Mouse (Mus musculus) central nervous system, embryonic 18 days (tissue): ENCODE results near the gene Adamts13. TPM values are rescaled to one million over a fixed set of nuclear protein-coding genes. Genes with fewer than 3 reads are reported as not detected.

Experiments used
- polyA plus RNA-seq: library from polyadenylated mRNA; depleted of rRNA; stranded (reverse); fragments of >200 nt; gene quantifications from 2 replicates; pipeline ENCODE4 v1.2.3, GENCODE M21; 2012; rRNA removed

Gene Adamts13
- 0.21 and 0.44 TPM in 2 replicates for polyA plus RNA-seq

DNA sequence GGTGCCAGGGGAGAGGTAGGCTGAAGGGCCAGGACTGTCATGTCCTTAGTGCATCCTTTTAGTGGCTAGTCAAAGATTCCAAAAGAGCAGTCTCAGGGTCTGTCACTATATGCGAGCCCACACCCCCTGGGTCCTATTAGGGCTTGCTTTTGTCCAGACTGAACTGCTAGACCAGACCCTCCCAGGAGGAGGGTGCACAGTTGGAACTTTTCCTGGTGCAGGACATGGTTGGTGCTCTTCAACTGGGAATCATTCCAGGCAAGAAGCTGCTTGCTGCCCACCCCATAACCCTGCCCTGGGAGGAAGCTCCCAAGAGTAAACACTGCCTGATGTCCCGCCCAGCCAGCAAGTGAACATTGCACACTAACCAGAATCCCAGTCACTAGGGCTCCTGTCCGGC lies at the start of gene Adamts13:
TSS of gene Adamts13 (plus strand) at position 301 of the 400 bp plus-strand sequence.

DNA sequence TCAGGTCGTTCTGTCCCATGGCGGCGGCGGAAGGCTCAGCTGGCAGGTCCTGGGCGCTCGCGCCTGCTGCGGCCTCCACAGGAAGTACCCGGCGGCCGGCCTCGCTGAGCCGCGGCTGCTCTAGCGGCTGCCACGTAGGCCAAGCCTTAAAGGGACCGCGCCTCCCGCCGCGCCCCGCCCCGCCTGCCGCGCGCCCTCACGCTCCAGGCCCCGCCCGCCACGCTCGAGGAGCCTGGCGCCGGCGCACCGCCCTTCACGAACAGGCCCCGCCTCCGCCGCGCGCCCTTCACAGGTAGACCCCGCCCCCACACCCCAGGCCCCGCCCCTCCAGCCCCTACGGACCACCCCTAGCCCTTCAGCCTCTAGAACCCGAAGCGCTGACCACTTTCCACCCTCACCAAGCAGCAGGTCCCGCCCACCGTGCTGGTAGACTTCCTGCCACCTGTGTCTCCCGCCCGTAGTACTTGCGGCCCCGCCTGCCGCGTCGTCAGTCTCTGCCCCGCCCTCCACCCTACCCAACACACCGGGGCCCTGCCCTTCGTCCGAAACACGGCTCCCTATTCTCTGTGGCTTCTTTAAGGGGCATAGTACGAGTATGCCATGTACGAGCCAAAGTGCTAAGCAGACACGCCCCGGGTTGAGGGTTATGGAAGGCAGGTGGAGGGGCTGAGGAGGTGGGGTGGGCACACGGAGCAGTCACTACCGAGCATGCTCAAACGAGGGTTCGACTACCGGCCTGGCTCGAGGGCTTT lies 39.7 kb upstream of the Adamts13 start, which contains the start of the genes Surf4 and Stkld1:
TSS of gene Surf4 (minus strand) at position 625 of the 752 bp plus-strand sequence.
TSS of gene Stkld1 (plus strand) at position 744 of the 752 bp plus-strand sequence.

DNA sequence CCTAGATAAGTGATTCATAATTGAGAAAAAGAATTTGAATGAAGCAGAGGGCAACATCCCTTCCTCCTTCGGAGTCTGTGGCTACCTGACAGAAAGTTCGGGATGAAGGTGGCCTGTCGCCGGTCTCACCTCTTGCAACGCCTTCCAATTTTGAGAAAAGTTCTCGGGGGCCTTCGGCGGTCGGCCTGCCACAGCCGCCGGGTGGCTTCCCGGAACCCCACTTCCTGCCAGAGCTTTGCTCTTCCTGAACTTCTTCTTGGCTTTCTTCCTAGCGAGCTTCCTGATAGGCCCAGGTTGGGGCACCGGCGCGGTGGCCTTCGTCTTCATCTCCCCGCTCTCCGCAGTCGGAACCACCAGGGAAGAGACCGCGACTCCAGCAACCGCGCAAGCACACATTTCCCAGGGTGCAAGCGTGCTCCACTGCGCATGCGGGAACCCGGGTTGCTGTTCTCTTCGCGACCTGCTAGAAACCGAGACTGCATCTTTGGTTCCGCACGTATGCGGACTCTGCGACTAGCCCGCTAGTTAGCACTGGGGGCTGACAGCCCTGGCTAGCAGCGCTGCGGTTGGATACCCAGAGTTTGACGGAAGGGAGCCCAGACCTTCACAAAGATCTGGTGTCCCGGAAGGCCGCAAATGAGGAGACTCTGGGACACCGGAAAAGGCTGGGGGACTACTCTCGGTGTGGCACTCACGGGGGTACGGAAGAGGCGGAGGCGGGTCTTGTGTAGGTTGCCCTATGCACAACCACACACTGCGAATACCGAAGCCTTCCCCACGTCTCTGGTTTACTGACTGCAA lies 9.1 kb upstream of the Adamts13 start, which contains the start of gene Rexo4:
TSS of gene Rexo4 (minus strand) at position 464 of the 801 bp plus-strand sequence.

GRCm38 (mm10) chr2:27009714-27010244 lies 36.6 kb downstream of the Adamts13 start, which contains the start of gene Cacfd1:
Gene Cacfd1, plus strand, starts transcription at chr2:27009926.

DNA sequence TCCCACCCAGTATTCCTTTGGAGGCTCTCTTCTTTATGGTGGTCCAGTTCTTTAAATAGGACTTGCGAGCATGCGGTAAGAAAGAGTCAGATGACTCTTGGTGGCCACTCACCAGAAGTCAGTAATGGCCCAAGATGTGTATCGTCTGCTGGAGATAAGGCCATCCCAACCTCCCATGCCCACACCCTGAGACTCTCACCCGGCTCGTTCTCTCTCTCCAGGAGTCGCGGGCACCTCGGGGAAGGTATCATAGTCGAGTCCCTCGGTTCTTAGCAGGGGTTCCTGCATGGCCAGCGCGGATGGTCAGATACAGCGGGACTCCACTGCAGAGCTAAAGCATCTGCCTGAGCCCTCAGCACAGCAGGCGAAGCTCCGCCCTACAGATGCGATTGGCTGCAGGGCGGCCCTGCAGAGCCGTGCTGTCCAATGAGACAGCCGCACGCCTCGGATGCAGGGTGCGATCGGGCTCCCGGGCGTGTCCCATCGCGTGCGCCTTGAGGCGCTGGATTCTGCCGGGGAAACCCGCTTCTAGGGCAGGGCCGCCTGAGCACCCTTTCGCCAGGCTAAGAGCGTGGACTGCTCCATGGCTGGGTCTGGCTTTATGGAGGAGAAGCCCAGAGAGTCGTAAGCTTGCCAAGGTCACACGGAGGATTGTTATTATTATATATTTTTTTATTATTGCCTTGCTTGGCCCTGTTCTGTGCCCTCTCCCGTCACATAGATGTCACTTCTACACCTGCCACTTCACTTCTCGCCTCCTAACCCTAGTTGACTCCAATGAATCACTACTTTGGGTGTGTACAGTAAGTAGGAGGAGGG lies 54.6 kb downstream of the Adamts13 start, which contains the start of gene Slc2a6:
TSS of gene Slc2a6 (minus strand) at position 381 of the 819 bp plus-strand sequence.

Other genes with a start within 250 kb of the Adamts13 start
- not detected in 2 replicates for gene Abo, start 108.4 kb upstream of the Adamts13 start, polyA plus RNA-seq
- gene Surf6, start 70.5 kb upstream of the Adamts13 start, polyA plus RNA-seq, result 28.2 and 28.9 TPM in 2 replicates
- gene Med22, start 62.7 kb upstream of the Adamts13 start, polyA plus RNA-seq, result 112 and 117 TPM in 2 replicates
- 1,447 and 1,537 TPM in 2 replicates for gene Rpl7a, start 62.7 kb upstream of the Adamts13 start, polyA plus RNA-seq
- gene Surf2, start 57.0 kb upstream of the Adamts13 start, polyA plus RNA-seq, result 55.1 and 56.3 TPM in 2 replicates
- 87.0 and 91.3 TPM in 2 replicates for gene Surf1, start 56.9 kb upstream of the Adamts13 start, polyA plus RNA-seq
- gene Surf4, start 39.5 kb upstream of the Adamts13 start, polyA plus RNA-seq, result 79.1 and 80.0 TPM in 2 replicates
- gene Stkld1, start 39.4 kb upstream of the Adamts13 start, polyA plus RNA-seq, result 0.12 and 0.16 TPM in 2 replicates
- 50.7 and 53.4 TPM in 2 replicates for gene Rexo4, start 9.0 kb upstream of the Adamts13 start, polyA plus RNA-seq
- 80.8 and 83.9 TPM in 2 replicates for gene Cacfd1, start 36.5 kb downstream of the Adamts13 start, polyA plus RNA-seq
- 19.1 and 19.2 TPM in 2 replicates for gene Slc2a6, start 54.6 kb downstream of the Adamts13 start, polyA plus RNA-seq
- 0.10 and 1.7 TPM in 2 replicates for gene Mymk, start 98.8 kb downstream of the Adamts13 start, polyA plus RNA-seq
- gene Adamtsl2, start 106.0 kb downstream of the Adamts13 start, polyA plus RNA-seq, result 19.0 and 19.4 TPM in 2 replicates
- gene Fam163b, start 169.1 kb downstream of the Adamts13 start, polyA plus RNA-seq, result 19.3 and 25.3 TPM in 2 replicates
- 1.3 and 1.7 TPM in 2 replicates for gene Dbh, start 191.8 kb downstream of the Adamts13 start, polyA plus RNA-seq